Mouse (Mus musculus) cerebellum, adult 11 months (tissue): Measurements from ENCODE around the gene Cab39l.
A peak's percentile ranks its signal among the peaks of the same experiment; 100 is the strongest.

ENCODE experiments used
- DNase-seq: peaks from one replicate; pipeline ENCODE4 v3.0.0; 2022

Gene Cab39l

DNA sequence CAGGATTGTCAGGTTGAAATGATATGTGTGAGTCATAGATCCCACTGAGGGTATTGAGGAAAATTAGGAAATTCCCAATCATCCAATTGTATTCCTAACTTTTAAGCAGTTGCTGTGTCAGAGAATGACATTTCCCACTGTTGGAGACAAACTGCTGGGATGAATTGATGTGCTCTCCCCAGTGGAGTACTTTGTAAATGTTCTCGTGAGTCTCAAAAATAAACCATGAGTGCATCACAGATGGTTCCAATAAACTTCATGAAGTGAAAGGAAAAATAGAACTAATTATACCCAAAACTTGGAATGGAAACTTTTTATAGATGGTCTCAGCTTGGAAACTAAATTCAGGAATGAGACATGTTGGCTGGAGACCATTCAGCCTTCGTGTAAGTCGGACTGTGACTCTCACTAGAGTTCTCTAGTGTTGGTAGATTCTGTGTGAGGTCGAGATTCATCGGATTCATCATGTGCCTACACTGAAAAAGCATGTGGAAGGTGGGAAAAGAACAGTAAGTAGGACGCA lies 73.2 kb downstream of the Cab39l start:
- DNase-seq: no peak

DNA sequence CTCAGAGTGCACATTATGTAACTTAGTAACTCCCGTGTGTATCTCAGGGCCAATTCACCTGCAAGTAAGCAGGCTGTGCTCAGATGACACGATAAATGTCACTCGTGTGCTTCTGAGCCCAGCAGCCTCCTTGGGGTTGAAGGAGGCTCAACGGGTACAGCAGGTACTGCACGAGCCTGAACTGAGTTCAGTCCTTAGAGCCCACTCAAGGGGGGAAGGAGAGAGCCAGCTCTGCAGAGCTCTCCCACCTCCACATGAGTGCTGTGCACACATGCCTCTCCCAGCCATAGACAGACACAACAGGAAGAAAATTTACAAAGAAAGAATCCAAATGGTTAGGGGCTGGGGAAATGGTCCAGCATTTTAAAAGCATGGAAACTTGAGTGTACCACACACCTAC lies 85.1 kb downstream of the Cab39l start:
- DNase-seq: no peak

DNA sequence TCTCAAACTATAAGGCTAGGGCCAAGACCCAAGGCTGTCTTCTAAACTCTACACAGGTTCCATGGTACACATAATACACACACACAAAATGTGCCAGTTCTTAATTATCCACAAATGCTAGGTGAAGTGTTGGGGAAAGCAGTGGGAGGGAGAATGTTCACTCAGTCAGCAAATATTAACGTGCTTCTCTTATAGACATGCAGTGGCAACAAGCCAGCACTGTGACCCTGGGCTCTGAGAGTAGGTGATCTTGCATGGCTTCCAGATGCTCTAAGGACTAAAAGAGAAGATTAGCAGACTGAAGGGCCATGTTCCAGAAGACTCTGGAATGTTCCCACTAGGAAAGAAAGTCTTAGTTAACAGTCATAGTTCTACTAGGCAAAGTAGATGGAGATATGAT lies 90.0 kb downstream of the Cab39l start:
- DNase-seq: no peak

GRCm38 (mm10) chr14:59532986-59533385 lies 92.2 kb downstream of the Cab39l start:
- no peak for DNase-seq

DNA sequence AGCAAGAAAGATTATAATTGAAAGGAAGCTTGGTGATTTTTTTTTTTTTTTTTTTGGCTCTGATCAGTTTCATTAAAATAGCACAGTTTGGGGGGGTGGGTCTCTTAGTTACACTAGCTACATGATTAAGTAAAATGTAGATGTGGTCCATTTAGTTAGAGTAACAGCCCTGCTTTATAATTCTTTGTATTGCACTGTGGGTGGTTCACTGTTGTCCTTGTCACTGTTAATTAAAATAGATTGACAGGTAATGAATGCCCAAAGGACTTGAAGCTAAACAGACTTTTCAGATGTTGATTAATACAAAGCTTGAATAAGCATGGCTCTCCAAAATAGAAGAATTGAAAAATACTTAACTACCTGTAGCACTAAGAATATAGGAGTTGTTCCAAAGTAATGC lies 93.1 kb downstream of the Cab39l start:
- DNase-seq: no peak

DNA sequence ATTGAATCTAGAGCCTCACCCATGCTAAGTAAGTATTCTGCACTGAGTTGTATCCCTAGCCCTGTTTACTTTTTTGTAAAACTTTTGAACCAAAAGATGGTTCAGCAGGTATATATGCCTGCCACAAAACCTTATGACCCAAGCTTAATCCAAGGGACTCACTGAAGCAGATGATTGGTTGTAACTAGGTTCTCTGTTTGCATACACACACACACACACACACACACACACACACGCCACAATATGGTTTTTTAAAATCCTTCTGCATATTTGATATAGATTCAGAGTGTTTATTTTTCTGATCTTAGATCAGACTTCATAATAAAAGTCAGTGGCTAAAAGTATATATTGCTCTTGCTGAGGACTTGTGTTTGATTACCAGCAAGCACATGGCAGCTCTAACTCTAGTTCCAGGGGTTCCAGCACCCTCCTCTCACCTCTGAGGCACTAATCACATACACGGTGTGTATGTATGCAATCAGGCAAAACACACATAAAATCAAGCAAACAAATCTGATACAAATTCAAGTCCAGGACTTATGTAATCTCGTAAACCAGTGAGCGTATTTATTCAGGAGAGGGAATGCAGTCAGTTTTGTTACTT lies 97.2 kb downstream of the Cab39l start:
- DNase-seq: no peak

- no peak for DNase-seq
These were observed 99.5 kb downstream of the Cab39l start for GRCm38 (mm10) chr14:59540230-59540629.

GRCm38 (mm10) chr14:59540761-59541160 lies 100.0 kb downstream of the Cab39l start:
- DNase-seq: no peak

DNA sequence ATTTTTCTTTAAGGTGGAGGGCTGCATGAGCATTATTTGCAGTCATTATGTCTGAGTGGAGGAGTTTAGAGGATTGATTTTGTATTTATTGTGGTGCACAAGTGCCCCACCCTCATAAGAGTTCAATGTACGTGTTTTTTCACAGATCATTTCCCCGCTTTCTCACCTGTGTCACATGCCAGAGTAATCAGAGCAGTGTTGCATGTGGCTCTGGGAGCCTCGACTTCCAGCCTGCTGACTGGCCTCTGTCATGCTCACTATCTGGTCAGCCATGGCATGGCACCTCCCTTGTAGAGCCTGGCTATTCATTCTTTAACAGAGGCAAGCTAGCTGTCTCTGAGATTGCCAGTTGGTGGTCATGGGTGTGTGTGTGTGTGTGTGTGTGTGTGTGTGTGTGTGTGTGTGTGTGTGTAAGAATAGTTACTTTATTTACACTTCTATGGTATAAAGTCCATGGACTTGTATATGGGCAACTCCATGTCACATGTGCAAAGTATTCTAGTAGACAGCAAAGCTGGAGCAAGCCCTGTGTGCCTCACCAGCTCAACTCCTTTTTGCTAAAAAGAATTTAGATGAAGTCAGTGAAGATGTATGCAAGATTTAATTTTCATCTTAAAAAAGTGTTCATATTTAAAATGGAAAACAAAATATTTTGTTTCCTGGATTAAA lies 102.5 kb downstream of the Cab39l start:
- no peak for DNase-seq

DNA sequence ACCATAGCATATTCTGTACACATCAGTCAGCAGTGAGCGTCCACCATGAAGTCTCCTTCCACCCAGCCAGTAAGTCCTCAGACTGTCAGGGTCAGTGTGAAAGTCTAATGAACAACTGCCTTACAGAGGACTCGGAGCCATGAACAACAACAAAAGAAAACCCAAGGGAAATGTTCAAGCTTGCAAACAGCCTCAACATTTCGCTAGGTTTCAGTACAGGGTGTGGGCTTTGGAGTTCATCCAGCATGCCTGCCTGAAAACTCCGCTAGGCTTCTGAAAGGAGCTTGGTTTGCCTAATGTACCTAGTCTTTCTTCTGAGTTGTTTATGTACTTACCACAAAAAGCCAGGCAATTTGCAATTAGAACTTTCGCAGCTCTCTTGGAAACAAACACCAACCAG lies 103.2 kb downstream of the Cab39l start:
- DNase-seq: no peak

DNA sequence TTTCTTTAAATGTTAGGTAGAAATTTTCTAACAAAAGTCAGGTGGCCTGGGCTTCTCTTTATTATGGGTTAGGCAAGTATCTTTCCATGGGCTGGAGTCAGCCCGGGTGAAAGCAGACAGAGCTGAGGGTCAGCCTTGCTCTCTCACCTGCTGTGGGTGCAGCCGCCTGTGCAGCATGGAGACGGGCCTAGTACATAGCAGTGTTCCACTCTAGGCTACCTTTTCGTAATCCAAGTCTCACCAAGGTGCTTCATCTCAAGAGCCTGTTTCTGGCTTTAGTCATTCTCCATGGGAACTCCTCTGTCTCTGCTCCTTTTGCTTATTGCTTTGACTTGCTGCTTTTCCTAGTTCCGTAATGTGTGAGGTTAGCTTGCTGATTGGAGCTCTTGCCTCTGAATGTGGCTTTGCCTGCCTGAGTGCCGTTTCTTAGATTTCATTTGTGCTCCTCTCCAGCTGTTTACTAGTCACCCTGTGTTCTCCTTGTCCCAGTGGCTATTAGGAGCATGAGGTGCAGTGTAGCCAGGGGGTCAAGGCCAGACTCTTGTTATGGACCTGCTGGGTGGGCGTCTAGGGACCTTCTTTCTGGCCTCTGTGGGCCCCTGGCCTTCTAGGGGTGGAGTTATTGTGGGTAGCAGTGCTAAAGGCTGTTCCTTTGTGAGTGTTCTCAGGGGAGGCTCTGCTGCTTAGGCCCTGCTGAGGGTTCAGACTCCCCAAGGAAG lies 105.5 kb downstream of the Cab39l start:
- DNase-seq: no peak

- DNase-seq: no peak
These were observed 106.8 kb downstream of the Cab39l start for GRCm38 (mm10) chr14:59547530-59547929.

DNA sequence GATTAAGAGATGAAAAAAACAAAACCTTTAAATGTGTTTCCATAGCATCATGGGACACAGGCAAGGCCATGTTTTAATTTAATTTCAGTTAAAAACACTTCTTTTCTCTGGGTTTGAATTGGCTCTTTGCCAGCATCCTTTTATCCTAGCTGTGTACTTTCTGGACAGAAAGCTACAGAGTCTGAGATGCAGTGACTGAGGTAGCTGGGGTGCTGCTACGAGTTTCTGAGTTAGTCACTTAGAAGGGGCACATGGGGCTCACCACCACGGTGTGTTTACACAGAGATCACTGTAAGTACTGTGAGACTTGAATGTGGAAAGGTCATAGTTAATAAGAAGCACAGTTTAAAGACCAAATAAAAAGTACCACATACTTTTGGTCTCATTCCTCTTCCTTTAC lies 107.8 kb downstream of the Cab39l start:
- DNase-seq: no peak

DNA sequence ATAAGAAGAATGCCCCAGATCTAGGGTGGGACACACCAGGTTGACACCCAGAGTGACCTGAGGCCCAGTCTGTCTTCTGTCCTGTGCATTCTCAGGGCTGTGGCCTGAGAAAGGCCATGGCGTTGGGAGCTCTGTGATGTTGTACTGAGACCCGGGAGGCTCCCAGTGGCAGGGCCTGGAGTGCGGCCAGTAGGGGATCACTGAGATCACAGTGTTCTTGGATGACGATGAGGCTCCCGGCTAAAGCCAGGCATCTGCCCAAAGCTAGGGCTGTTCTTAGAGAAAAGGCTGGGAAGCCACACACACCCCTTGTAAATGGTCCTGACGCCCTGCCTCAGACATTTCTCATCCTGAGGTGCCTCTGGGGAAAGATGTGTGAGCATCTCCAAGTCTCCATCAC lies 108.3 kb downstream of the Cab39l start:
- no peak for DNase-seq

DNA sequence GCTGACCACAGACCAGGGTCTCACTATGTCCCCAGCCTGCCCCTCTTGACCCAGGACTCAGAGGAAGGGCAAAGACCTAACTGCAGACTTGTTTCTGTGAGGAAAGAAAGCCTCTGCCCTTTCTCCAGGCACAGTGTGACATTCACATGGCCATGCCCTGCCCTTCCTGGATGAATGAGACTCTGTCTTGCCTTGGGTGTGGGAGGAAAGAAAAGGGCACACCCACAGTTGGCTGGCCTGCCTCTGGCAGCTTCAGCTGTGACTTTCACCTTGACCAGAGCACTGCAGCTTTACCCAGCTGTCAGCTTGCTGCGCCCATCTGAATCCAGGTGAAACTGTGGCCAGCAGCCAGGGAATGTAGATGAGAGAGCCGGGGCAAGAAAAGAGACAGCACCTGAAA lies 110.1 kb downstream of the Cab39l start:
- DNase-seq: no peak

DNA sequence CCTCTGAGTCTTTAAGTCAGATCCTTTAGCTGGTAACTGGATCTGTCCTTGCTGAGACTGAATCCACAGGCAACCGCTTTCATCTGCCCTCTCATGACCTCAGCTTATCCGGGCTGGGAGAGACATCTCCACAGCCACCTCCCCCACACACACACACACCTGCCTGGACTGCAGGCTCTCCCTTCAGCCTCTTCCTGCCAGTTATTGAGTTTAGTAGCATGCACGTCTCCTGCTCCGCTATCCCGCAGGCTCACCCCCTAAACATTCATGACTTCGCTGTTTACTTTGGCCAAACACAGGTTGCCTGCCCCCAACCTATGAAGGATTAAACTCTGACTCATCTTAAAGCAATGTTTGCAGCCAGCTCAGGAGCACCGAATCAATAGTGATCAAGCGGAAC lies 111.2 kb downstream of the Cab39l start:
- no peak for DNase-seq

GRCm38 (mm10) chr14:59554025-59554424 lies 113.3 kb downstream of the Cab39l start:
- no peak for DNase-seq

DNA sequence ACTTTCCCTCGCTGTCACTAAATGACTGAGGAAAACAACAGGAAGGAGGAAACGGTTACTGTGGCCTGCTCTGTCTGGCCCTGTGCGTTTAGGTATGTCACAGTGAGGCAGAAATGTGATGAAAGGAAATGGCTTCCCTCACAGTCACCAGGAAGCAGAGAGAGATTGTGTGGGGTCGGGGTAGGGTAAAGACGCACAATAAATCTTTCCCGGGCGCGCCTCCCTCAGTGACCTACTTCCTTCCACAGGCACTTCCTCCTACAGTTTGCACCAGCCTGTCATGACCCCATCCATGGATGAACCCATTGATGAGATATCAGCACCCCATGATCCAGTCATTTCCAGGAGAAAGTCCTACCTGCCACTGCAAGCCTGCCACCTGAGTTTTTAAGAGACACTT lies 114.2 kb downstream of the Cab39l start:
- no peak for DNase-seq

DNA sequence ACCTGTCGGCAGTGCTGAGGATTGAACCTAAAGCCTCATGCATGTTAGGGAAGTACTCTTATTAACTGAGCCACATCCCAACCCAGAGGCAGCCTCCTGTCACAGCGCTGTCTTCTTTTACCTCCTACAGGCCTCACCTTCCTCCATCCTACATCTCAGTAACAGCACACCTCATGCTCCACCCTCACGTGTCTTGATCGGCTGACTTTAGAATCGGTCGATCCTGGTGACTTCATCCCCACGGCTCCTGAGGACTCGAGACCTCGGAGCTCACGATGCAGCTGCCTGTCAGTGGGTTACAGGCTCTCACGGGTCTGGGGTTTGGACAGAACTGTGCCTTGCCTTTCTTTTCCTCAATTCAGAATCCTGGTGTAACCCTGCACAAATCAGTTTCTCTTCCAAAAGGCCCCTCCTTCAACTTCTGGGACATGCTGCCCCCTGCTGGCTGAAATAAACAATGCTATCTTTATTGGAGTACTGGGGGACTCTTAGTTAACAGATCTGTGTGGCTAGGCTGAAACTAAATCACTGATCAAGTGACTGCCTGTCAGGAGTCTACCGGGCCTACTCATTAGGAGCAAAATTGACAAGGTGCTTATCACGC lies 115.3 kb downstream of the Cab39l start:
- DNase-seq: peak; percentile 59

DNA sequence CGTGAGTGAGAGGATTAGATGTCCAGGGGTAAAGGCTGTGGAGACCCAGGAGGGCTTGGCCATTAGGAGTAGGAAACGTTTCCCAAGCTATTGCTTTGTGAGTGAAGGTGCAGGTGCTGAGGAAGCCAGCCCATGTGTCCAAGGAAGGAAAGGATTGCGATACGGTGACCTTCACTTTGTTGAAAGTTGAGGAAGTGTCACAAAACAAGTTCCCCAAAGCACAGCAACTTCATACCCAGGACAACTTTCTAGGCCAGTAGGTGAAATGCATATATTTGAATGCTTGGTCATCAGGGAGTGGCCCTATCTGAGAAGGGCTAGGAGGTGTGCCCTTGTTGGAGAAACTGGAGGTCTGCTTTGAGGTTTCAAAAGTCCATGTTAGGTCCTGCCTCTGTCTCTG lies 116.3 kb downstream of the Cab39l start:
- no peak for DNase-seq

DNA sequence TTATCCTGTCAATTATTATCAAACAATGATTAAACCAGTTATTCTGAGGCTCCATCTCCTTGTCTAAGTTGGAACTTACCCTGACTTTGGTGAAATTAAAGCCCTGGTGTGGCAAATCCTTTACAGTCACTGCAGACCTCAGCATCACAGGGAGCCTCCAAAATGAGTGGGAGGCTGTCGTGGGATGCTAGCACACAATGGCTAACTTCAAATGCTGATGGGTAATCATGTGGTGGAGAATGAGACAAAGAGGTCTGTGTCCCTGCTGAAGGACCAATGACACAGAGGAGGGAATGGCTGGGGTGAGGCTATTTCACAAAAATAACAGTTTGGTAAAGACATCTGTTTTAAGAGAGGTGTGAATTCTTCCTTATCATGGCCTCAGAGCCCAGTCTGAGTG lies 117.1 kb downstream of the Cab39l start:
- no peak for DNase-seq

GRCm38 (mm10) chr14:59566756-59567155 lies 126.0 kb downstream of the Cab39l start:
- no peak for DNase-seq

- DNase-seq: no peak
These were observed 135.6 kb downstream of the Cab39l start for GRCm38 (mm10) chr14:59576385-59576784.

DNA sequence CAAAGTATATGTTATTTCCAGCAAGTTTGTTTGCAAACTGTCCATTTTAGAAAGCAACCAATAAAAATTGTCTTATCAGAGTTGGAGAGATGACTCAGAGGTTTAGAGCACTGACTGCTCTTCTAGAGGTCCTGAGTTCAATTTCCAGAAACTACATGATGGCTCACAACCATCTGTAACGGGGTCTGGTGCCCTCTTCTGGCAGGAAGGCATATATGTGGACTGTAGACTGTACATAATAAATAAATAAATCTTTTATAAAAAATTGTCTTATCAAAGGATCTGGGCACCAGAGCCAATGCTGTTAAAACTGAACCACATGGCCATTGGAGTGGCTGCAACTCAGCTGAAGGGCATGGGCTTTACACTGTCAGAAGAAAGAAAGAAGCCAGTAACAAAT lies 149.8 kb downstream of the Cab39l start:
- DNase-seq: no peak
